Mouse (Mus musculus) forebrain, embryonic 13.5 days (tissue): Measurements from ENCODE around the gene Tada1. TPM values are rescaled to one million over a fixed set of nuclear protein-coding genes. Genes with fewer than 3 reads are reported as not detected.

Experiments
- ATAC-seq: fragments of 200-750 bp; cut with Nextera tagmentation; 2 replicates; pipeline ENCODE4 v1.8.0; 2017
- H3K27ac ChIP-seq: fragments of 300-500 bp; sonication (generic); 2 replicates; pipeline ENCODE4 v1.5.1; 2015; ENCODE audit warnings: inconsistent platforms, mild to moderate bottlenecking, moderate library complexity
- H3K27me3 ChIP-seq: fragments of 300-500 bp; sonication (generic); 2 replicates; pipeline ENCODE4 v1.6.1; 2015; ENCODE audit warnings: mild to moderate bottlenecking, inconsistent platforms
- H3K36me3 ChIP-seq: fragments of 300-500 bp; sonication (generic); 2 replicates; pipeline ENCODE4 v1.6.1; 2015; ENCODE audit warnings: mild to moderate bottlenecking, inconsistent platforms; ENCODE audit not compliant: poor library complexity, severe bottlenecking
- H3K4me1 ChIP-seq: fragments of 300-500 bp; sonication (generic); 2 replicates; pipeline ENCODE4 v1.6.1; 2015; ENCODE audit warnings: inconsistent platforms
- H3K4me2 ChIP-seq: fragments of 300-500 bp; sonication (generic); 2 replicates; pipeline ENCODE4 v1.6.1; 2015; ENCODE audit warnings: inconsistent platforms, mild to moderate bottlenecking, moderate library complexity
- H3K4me3 ChIP-seq: fragments of 300-500 bp; sonication (generic); 2 replicates; pipeline ENCODE4 v1.5.1; 2015; ENCODE audit warnings: mild to moderate bottlenecking, inconsistent platforms
- H3K9ac ChIP-seq: fragments of 300-500 bp; sonication (generic); 2 replicates; pipeline ENCODE4 v1.6.1; 2015; ENCODE audit warnings: mild to moderate bottlenecking, inconsistent platforms
- H3K9me3 ChIP-seq: fragments of 300-500 bp; sonication (generic); replicated peaks from 2 replicates; pipeline ENCODE4 v1.6.1; 2016; ENCODE audit warnings: inconsistent platforms
- WGBS: fragments of 180-500 bp; shearing (Covaris S2); methylation state at CpG from one replicate; pipeline ENCODE4 v1.1.7; 2015; 5-methylcytosine and 5-hydroxymethylcytosine counted together
- polyA plus RNA-seq: library from polyadenylated mRNA; unstranded; fragments of >200 nt; fragmentation: Nextera tagmentation; extraction: Ambion mirVana; gene quantifications from 2 replicates; pipeline ENCODE4 v1.2.1, GENCODE M21; 2015

The Tada1 gene
- polyA plus RNA-seq, 1 experiment from 2014 or later, result 80.8 TPM

DNA sequence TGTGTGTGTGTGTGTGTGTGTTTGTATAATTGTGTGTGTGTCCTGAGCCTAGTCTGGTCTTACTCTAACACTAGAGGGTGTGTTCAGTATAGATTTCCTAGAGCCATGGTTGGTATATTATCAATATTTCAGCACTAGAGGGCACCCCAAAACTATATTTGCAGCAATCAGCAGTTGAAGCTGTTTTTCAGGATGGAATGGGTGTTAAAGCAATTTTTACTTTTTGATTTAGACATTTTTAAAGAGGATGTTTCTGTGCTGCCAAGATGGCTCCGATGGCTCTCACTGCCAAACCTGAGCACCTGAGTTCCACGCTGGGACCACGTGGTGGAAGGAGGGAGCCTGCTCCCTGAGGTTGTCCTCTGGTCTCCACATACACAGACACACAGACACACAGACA is 50.2 kb downstream of the Tada1 start:
- H3K4me2 ChIP-seq, result no peak overlapping the region
- ATAC-seq, result peak; percentile 70
- no peaks in the 10 kb centered on the region for H3K36me3 ChIP-seq
- H3K4me1 ChIP-seq, result no peaks in the 10 kb centered on the region
- no peak overlapping the region for H3K4me3 ChIP-seq
- H3K27me3 ChIP-seq, result no peaks in the 10 kb centered on the region
- WGBS, result 77% methylated on average over 3 of the region's 3 CpGs
- H3K9me3 ChIP-seq, result no peaks in the 10 kb centered on the region
- H3K27ac ChIP-seq, result no peak overlapping the region
- H3K9ac ChIP-seq, result no peak overlapping the region

DNA sequence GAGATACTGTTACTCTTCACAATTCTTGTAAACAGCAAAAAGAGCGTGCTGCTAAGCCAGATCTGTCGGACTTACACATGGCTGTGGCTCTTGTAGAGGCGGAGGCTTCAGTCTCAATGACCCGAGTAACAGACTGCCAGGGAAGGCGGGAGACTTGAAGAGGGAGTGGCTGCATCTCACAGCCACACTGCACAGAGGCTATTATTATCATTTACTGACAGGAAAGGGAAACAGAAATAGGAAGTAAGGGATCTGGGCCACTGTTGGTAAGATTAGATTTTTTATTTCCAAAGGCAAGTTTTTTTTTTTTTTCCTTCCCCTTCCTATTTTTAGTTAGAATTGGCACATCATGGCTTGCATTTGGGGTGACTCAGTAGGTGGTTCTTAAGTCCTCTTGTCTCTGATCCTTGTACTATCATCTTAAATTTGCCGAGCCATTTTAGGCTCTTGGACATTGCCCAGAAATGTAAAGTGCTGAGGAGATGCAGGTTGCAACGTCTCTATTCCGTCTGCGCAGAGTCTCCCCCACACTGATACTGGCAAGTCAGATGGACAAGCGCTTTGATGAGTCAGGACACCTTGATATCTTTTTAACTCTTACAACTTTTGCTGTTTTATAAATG is 51.0 kb downstream of the Tada1 start:
- Histone ChIP-seq H3K9me3 (no peaks in the 10 kb centered on the region), H3K27me3 (no peaks in the 10 kb centered on the region), H3K4me1 (no peaks in the 10 kb centered on the region), H3K4me2 (no peak overlapping the region), H3K27ac (no peak overlapping the region), H3K4me3 (no peak overlapping the region), H3K36me3 (no peaks in the 10 kb centered on the region), H3K9ac (no peak overlapping the region)
- ATAC-seq, result no peak
- WGBS, result 65% methylated on average over 10 of the region's 10 CpGs

DNA sequence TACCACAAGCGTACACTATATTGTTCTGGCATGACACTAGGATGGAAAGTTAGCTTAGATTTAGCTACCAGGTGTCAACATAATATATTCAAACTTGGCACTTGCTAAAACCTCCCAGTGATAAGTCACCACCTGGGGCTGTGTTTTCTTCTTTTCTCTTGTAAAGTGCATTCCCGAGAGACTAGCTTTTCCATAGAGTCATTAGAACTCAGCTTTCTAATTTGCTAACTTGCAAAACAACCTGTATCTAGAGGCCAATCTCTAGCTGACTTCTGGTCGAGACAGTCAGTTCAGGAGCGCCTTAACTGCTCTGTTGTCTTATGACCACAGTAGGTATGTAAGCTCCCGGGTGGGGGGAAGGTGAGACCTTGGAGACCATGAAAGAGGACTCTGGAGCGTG is 60.5 kb downstream of the Tada1 start:
- no peak overlapping the region for H3K9ac ChIP-seq
- H3K36me3 ChIP-seq, result no peaks in the 10 kb centered on the region
- H3K9me3 ChIP-seq, result no peaks in the 10 kb centered on the region
- no peak overlapping the region for H3K27ac ChIP-seq
- H3K4me2 ChIP-seq, result no peak overlapping the region
- no peak overlapping the region for H3K4me3 ChIP-seq
- no peaks in the 10 kb centered on the region for H3K4me1 ChIP-seq
- H3K27me3 ChIP-seq, result no peaks in the 10 kb centered on the region
- WGBS, result 72% methylated on average over 6 of the region's 6 CpGs
- ATAC-seq, result no peak

DNA sequence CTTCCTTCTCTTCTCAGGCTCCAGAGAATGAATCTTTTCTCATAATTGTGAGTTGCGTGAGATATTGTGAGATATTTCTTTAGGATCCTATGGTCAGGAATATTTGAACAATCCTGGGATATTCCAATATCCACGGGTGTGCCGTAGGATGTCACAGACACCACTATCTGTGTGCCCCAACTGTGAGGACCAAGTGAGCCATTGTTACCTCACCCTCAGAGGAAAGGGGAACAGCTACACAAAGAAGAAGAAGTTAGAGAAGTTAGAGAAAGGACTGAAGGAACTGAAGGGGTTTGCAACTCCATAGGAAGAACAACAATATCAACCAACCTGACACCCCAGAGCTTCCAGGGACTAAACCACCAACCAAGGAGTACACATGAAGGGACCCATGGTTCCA is 63.1 kb downstream of the Tada1 start:
- H3K4me1 ChIP-seq, result no peaks in the 10 kb centered on the region
- no peak for ATAC-seq
- no peaks in the 10 kb centered on the region for H3K36me3 ChIP-seq
- no peaks in the 10 kb centered on the region for H3K27me3 ChIP-seq
- no peak overlapping the region for H3K9ac ChIP-seq
- no peak overlapping the region for H3K4me3 ChIP-seq
- H3K4me2 ChIP-seq, result no peak overlapping the region
- no peaks in the 10 kb centered on the region for H3K9me3 ChIP-seq
- whole genome bisulfite sequencing, result 93% methylated on average over 3 of the region's 3 CpGs
- H3K27ac ChIP-seq, result no peak overlapping the region

Other genes with a start within 250 kb of the Tada1 start
- not detected in 2 replicates for gene Gpa33, start 248.9 kb upstream of the Tada1 start, polyA plus RNA-seq
- gene Mael, start 140.3 kb upstream of the Tada1 start, polyA plus RNA-seq, result not detected in 2 replicates
- gene Ildr2, start 125.0 kb upstream of the Tada1 start, polyA plus RNA-seq, result 4.5 and 5.3 TPM in 2 replicates
- 33.4 and 37.6 TPM in 2 replicates for gene Pogk, start 30.8 kb downstream of the Tada1 start, polyA plus RNA-seq
- gene Gm4846, start 118.5 kb downstream of the Tada1 start, polyA plus RNA-seq, result not detected in 2 replicates